Mouse (Mus musculus) left cerebral cortex, postnatal 10 days (tissue): Measurements from ENCODE around the gene Tnik. TPM values are rescaled to one million over a fixed set of nuclear protein-coding genes. Genes with fewer than 3 reads are reported as not detected.

ENCODE experiments used
- DNase-seq, 2 experiments: peaks; one replicate each; pipeline ENCODE4 v3.0.0; 2021 to 2022; ENCODE audit warnings: low spot score in 2 of 2, mixed read lengths in 1 of 2; ENCODE audit errors: extremely low spot score in 1 of 2
- intact Hi-C: fragments of 180-260 bp; cut with DNase I; formaldehyde crosslinking; loops from one replicate; pipeline ENCODE4 v1.15.1; 2025
- total RNA-seq, 2 experiments: library from RNA; stranded (reverse); gene quantifications; 2 replicates each; pipeline ENCODE4 v1.2.3; 2021

Gene Tnik
- total RNA-seq, 2 experiments from 2014 or later = 235 to 250 TPM

DNA sequence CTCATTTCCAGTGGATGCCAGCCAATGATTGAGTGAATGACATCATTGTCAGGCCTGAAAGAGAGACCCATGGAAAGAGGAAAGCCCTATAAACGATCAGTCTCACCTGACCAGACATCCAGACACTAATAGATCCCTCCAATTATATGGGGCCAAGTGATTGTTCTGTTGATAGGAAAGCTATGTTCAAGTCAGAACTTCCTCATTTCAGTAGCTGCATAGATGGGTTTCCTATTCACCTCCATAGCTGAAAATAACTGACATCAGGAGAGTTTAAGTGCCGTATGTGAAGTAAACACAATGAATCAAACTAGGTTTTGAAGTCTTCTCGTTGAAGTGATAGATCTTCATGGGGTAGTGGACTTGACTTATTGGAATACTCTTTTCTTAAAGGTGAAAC lies 239.7 kb downstream of the Tnik start:
- DNase-seq = no peak
- intact Hi-C loops = no loop called here

DNA sequence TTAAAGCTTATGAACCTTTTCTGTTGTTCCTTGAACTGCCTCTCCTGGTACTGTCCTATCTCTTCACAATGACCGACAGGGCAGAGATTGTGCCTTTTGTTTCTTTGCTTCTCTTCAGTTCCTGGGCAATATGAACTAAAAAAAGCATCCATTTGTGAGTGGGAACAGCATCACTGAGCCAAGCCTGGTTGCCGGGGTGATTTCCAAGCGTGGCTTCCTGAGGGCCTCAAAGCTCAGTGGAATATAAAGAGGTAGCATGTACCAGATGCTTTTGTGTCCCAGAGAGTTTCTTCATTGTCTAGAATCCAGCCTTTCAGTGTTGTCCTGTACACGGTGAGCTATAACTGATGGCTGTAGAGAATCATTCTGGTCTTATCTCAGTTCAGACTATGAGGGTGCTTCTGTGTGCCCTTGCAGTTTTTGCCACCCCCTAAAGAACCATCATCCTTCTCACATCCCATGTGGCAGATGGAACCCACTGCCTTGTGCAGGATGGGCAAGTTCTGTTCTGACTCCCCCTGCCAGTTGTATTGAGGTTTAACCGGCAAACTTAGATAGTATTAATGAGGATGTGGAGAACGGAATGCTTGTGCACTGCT lies 246.4 kb downstream of the Tnik start:
- intact Hi-C loops = no loop called here
- DNase-seq = no peak

DNA sequence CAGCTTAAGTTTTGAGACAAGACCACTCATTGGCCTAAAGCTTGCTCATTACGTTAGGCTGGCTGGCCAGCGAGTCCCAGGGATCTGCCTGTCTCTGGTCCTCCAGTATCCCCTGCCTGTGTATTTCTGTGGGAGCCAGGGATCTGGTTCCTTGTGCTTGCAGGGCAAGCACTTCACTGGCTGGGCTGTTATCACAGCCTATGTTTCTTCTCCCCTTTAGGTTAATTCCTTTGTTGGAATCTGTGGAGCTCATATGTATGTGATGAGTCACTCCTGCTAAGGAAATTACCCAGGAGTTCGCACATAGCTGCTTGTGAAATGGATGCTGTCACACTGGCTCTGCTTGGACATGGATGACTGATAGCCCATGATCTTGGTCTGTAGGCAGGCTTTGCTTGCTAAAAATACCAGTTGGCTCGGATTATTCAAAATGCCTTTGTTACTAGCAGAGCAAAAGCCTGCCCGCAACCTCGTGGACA lies 260.0 kb downstream of the Tnik start:
- intact Hi-C loops = no loop called here
- DNase-seq = no peak

DNA sequence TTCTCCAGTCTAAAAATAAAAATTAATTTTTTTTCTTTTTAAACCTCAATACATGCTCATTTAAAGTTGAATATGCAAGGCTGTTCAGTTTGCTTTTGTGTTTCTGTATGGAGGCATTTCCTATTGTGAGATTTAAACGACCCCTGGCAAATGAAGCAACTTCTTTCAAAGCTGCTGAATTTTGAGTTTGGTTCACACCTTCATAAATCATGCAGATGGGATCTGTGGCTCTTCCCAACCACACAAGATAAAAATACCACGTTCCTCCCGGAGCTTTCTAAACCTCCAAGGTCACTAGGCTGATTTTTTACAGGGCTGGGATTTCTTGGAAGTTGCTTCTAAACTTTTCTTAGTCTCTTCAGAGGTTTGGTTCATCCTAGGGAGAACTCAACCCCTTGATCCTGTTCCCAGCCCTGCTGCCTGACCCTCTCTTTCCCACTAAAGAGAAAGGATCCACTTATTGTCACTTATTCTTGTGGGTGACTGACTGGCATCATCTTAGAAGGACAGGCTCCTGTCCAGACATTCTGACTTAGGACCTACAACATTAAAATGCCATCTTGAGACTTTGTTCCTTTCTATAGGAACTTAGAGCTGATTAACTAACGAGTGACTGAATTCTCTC lies 260.6 kb downstream of the Tnik start:
- DNase-seq = no peak
- intact Hi-C loops = no loop called here

DNA sequence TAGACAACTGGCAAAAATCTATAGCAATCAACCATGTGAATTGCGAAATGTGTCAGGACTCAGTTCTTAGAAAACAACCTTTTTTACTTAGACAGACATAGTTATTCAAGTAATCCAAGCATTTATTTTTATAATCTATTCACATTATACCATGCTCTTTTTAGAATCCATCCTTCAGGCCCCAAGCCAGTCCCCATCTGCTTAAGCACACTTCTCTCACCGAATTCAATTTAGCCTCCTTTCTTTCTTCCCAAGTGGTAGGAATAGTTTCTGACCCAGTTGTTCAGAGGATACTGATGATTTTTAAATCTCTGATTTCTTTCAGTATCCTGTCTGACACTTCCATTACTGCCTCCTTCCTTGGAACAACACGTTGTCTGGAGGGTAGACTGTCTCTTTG lies 261.5 kb downstream of the Tnik start:
- intact Hi-C loops = no loop called here
- DNase-seq = no peak

DNA sequence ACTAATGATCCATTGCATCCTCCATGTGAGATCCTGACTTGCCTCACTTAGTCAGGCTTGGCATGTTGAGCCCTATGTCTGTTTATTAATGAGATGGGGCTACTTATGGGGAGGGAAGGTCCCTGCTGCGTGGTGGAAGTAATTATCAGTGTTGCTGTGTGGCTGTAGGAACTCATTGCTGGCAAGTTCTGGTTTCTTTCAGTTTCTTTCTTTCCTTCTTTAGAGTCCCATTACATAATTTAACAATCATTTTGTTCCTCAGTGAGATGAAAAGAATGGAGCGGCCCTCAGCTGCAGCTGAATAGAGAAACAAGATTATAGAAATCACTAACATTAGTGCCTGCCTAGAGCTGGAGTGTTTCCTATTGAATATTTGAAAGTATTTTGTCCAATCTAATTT lies 263.7 kb downstream of the Tnik start:
- intact Hi-C loops = no loop called here

DNA sequence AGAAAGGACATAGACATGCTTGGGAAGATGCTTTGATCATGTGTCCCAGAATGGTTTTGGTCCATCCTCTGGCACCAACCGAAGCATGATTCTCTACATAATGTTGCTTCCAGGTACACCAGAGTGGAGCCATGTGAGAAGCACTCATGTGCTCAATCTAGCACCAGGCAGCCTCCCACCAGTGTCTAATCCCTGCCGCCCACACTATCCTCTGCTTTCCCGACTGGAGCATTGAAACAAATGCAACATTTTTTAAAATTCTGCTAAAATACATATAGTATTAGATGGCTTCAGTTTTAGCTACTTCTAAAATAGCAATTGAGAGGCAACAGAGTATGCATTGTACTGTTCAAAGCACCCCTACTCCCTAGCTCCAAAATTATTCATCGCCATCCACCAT lies 264.2 kb downstream of the Tnik start:
- no peak for DNase-seq
- intact Hi-C loops = no loop called here

More for the DNA sequence above, 263.7 kb downstream of the Tnik start:
- DNase-seq = no peak

DNA sequence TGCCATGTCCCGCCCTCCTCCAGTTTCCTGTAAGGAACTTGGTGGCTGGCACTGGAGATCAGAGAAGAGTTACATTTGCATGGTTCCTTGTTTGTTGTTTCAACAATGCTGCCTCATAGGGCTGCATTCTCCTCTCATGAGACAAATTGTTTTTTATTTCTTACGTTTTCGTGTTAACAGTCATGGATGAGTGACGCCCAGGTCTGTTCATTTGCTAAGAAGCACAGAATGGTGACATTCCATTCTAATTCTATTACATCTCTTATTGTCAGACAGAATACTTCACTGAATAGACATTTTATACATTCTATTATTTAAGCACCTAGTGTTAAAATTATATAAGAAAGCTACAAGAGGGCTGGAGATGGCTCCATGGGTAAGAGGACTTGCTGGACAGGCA lies 266.5 kb downstream of the Tnik start:
- intact Hi-C loops = no loop called here
- no peak for DNase-seq

DNA sequence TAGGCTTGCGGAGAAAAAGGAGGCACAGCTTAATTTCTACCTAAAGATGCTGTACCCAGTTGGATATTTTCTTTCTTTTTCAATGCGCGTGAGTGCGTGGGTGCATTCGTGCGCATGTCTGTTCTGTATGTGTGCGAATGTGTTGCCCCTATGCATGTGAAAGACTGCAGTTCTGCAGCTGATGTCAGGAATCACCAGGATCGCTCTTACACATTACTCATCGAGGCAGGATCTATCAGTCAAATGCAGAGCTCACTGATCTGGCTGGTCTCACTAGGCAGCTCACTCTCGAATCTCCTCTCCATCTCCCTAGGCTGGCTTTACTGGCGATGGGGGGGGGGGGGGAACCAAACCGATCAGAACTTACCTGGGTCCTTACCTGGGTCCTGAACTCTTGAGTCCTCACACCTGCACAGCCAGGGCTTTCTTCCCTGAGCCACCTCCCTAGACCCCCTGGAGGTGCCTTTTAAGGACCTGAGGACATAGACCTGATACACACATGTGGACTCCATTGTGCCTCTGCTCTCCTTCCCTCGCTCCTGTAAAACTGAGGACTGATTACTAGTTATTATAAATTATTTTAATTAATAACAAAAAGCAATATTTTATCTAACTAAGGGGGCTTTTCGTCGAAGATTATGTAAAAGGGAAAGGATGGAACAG lies 268.4 kb downstream of the Tnik start:
- intact Hi-C loops = no loop called here

DNA sequence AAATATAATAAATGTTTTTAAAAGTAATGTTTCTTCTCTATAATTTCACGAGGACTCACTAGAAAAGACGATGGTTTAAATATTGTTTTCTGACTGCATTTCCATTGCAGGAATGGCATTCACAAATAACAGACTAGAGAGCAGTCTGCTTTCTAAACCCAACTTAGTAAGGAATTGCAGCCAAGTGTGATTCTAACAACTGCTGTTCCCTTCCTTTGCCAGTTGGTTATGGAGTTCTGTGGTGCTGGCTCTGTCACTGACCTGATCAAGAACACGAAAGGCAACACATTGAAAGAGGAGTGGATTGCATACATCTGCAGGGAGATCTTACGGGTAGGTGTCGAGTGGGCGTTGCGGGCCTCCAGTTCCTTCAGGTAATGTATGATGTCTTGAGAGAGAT lies 269.7 kb downstream of the Tnik start:
- DNase-seq = no peak
- intact Hi-C loops = no loop called here

More for the DNA sequence above, 268.4 kb downstream of the Tnik start:
- DNase-seq = no peak

DNA sequence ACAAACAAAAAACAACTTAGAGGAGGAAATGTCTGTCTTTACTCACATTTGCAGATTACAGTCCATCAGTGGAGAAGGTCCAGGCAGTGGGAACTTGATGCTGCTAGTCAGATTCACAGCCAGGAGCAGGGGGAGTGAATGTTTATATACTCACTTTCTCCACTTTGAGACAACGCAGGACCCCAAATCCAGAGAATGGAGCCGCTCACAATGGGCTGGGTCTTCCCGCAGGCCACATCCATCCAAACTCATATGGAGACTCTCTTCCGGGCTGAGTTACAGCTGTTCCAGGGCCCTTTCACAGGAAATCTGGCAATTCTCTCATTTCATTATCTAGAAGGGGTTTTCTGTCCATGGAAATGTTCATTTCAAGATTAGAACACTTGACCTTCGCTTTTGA lies 277.1 kb downstream of the Tnik start:
- intact Hi-C loops = no loop called here
- DNase-seq = no peak

DNA sequence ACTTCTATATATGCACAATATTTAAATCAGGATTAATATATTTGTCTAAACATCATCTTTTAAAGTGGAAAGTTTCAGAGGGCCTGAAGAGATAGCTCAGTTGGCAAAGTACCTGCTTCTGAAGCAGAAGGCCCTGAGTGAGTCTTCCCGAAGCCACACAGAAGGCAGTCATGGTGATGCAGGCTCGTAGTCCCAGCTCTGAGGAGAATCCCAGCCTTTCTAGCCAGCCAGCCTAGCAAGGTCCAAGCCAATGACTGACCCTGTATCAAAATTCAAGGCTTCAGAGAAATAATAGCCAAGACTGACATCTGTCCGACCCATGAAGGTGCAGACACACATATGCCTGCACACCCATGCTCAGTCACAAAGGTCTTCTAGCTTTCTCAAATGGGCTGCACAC lies 279.9 kb downstream of the Tnik start:
- no peak for DNase-seq
- intact Hi-C loops = no loop called here

DNA sequence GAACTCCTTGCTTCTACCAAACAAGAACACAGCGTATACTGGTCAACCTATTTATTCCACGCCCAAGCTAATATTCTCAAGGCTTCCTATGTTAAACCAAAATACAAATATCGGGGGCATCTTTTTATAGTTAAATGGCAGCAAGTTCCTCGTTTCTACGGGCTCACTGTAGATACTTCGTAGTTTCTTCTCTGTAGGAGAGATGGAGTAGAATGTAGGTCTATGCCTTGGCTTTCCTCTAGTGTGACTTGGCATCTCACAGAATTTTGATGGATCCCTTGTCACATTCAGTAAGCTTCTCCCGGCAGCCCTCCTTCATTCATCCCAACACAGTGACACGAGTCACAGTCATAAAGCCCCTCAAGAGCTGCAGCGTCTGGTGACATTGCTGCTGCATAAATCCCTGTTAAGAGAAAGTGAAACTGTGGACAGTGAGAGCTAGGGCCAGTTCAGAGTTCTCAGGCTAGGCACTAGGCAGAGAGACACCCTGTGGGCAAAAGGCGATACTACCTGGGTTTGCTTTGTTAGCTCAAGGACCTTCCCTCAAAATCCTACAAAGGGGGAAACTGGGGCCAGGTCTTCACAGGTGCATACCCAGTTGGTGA lies 280.5 kb downstream of the Tnik start:
- intact Hi-C loops = no loop called here
- DNase-seq = no peak

DNA sequence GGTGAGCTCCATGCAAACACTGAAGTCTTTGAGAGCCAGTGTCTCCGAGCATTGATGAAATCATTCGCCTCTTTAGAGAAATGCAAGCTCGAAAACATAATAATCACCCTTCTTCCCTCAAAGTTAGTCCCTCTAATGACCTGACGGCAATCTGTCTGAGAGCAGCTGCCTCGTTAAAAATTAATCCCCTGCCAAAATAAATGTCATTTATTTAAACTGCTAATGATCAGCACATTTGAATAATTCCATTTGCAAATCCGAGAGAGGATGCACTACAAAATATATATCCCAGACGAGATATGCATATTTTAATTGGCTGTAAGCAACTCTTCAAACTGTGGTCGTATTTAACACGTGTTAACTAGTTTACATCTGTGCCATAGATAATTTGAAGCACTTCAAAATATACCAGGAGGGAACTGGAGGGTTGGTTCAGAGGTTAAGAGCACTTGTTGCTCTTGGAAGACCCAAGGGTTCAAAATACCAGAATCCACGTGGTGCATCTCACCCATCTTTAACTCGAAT lies 281.4 kb downstream of the Tnik start:
- DNase-seq = no peak
- intact Hi-C loops = no loop called here

DNA sequence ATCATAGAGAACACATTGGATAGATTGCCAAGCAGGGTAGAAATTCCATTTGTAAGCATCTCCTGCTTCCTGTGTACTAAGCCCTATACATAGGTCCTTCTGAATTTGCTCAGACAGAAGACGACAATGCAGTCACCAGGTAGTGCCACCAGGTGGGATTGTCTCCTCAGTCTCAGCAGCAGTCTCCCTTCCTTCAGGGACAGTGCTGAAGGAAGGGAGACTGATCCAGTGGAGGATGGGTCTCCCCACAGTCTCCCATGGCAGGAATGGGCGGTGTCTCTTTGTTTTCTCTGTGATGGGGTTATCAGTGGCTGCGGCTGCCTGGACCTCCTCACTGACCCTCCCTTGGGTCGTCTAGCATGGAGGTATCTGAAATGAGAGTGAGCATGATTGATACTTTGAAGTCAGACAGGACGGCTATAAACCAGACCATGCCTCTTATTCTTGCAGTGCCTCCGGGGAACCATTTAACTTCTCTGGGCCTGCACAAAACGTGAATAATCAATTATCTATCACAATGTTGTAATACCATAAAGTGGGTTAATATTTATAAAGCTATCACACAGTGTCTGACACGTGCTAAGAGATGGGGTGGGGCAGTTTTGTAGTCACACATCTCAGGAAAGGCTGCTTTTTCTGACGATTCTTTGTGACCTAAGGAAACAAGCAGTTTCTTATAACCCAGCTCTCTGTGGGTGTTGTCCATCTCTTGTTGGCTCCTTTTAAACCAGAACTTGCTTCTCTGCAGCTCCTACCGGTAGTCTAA lies 285.1 kb downstream of the Tnik start:
- intact Hi-C loops = no loop called here
- DNase-seq = no peak

DNA sequence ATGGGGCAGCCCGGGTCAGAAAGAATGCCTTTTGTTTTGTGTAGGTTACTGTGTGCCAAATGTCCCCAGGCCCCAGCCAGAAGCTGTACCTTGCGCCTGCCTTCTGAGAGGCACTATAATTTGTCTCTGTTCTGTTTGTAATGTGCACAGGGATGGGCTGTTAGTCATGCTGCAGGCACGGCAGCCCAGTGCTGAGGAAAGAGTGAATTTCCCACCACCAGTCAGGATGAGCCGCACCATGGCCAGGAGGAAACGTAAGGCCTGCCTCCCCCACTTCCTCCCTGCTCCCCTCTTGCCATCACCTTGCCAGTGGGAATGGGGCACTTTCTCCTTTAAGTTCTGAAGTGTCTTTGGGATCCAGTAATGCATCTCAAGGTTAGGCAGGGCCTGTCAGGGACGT lies 286.4 kb downstream of the Tnik start:
- intact Hi-C loops = no loop called here
- DNase-seq = no peak

DNA sequence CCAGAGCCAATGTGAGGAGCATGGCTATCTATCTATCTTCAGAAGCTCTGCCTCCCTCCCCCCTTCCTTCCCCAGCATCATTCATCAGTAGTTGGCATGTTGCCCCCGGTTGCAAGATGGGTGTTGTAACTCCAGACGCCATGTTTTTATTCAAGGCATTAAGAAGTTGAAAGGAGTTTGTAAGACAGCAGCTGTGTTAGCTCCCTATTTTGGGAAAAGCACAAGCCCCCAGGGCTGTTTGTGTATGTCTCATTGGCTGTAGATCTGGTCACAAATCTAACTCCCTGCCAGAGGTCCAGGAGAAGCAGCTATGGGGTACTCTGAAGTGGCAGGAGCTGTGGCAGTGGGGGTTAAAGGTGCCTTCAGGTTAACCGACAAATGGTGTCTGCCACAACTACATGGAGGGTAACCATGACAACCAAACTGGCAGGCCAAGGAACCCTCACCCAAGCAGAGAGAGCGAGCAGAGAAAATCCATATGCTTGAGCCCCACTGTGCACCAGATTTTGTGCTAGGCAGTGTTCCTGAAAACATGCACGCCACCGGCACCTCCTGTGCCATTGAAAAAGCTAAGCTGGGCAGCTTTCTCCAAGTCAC lies 287.6 kb downstream of the Tnik start:
- intact Hi-C loops = loop anchor here (5.0 to 10.0 kb wide), 2 partner anchors 286 to 378 kb away; partner anchors contain the start of gene Tnik

DNA sequence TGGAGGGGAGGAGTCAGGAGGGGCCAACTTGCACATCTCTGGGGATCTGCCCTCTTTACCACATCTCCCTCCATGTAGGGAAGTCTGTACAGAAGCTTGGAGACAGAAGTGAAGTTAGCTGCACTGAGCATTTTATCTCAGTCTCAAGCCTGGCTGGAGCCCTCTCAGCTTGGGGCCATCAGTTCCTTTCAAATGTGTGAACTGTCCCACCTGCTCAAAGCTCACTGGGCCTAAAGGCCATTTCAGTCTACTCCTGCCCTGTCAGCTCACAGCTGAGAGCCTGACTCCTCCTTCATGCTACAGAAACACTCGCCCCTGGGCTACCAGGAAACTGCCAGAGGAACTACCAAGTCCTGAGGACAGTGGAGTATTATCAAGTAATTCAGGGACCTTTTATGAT lies 288.7 kb downstream of the Tnik start:
- no peak for DNase-seq

More for the DNA sequence above, 287.6 kb downstream of the Tnik start:
- peak; percentile 52 to 59 for DNase-seq

More for the DNA sequence above, 288.7 kb downstream of the Tnik start:
- intact Hi-C loops = loop anchor here (5.0 to 10.0 kb wide), 2 partner anchors 287 to 379 kb away; partner anchors contain the start of gene Tnik
